In genomic region chr15:102106754-102107456, GRCm38 (mm10) we compare ENCODE assay signal across 8 mouse cellular contexts. TPM values are rescaled to one million over a fixed set of nuclear protein-coding genes. Genes with fewer than 3 reads are reported as not detected.
A peak's percentile ranks its signal among the peaks of the same experiment; 100 is the strongest.
DNase-seq lines count a peak whose midpoint lies in the region; ATAC-seq and TF ChIP-seq lines count a peak whose summit lies in the region.

No protein-coding gene starts in this region.

- peak overlapping the region; percentile 24 for H3K4me3 ChIP-seq in lung, embryonic 14.5 days (ENCODE audit: low read depth, low read length)
- peak overlapping the region; percentile 30 for H3K4me3 ChIP-seq in heart, embryonic 12.5 days
- H3K4me3 ChIP-seq in limb, embryonic 15.5 days = peak overlapping the region; percentile 57

- H3K27me3 ChIP-seq in lung, embryonic 14.5 days (ENCODE audit: insufficient read depth, low read length) = no peaks in the 10 kb centered on the region
- peaks cover 12% of the 10 kb centered on the region; the same call in 1 of the 2 replicates for H3K27me3 ChIP-seq in heart, embryonic 12.5 days (replicated peaks)
- H3K27me3 ChIP-seq in limb, embryonic 15.5 days = no peaks in the 10 kb centered on the region

- peak; percentile 23 for DNase-seq in lung, embryonic 14.5 days
- DNase-seq in lung, postnatal 25 days (ENCODE audit: low spot score) = no peak
- DNase-seq in cerebellum, adult 9-11 months = peak; percentile 51
- DNase-seq in retina, embryonic 14.5 days (ENCODE audit: low spot score) = peak; percentile 57
- DNase-seq in left cerebral cortex, adult 11 months (ENCODE audit: low spot score) = no peak
- no peak for DNase-seq in frontal cortex, postnatal 14 days (ENCODE audit: low spot score in 2 of 2)

- no peak for ATAC-seq in lung, embryonic 14.5 days (ENCODE audit: insufficient read depth)
- ATAC-seq in heart, embryonic 12.5 days (ENCODE audit: insufficient number of reproducible peaks, low FRiP score) = no peak
- ATAC-seq in limb, embryonic 15.5 days (ENCODE audit: insufficient number of reproducible peaks, low FRiP score, low TSS enrichment, low read depth) = no peak

- no peak overlapping the region for H3K9ac ChIP-seq in lung, embryonic 14.5 days
- H3K9ac ChIP-seq in heart, embryonic 12.5 days = peak overlapping the region; percentile 14; the same call in 1 of the 2 replicates
- H3K9ac ChIP-seq in limb, embryonic 15.5 days = 0 out of 2 replicates have a peak overlapping the region, but pooled peaks have one; percentile 4

- H3K4me1 ChIP-seq in lung, embryonic 14.5 days (ENCODE audit: insufficient read depth) = peaks cover 37% of the 10 kb centered on the region
- H3K4me1 ChIP-seq in heart, embryonic 12.5 days (replicated peaks) = peaks cover 77% of the 10 kb centered on the region
- H3K4me1 ChIP-seq in limb, embryonic 15.5 days = peaks cover 84% of the 10 kb centered on the region

- H3K9me3 ChIP-seq in lung, embryonic 14.5 days (ENCODE audit: low read depth, low read length) = no peaks in the 10 kb centered on the region
- H3K9me3 ChIP-seq in heart, embryonic 12.5 days (replicated peaks) = no peaks in the 10 kb centered on the region
- no peaks in the 10 kb centered on the region for H3K9me3 ChIP-seq in limb, embryonic 15.5 days

- WGBS in lung, embryonic 14.5 days = 25% methylated on average over 38 of the region's 38 CpGs
- 16% methylated on average over 38 of the region's 38 CpGs for WGBS in heart, embryonic 12.5 days
- 16% methylated on average over 37 of the region's 38 CpGs for WGBS in limb, embryonic 15.5 days

- no peak overlapping the region for H3K27ac ChIP-seq in lung, embryonic 14.5 days (ENCODE audit: low read depth)
- no peak overlapping the region for H3K27ac ChIP-seq in heart, embryonic 12.5 days (ENCODE audit: poor library complexity, severe bottlenecking)
- H3K27ac ChIP-seq in limb, embryonic 15.5 days = peak overlapping the region; percentile 99

- no peak for TF ChIP-seq CTCF in lung, embryonic 14.5 days (IDR thresholded peaks at IDR 0.05; ENCODE audit: low read depth)

- peaks cover 69% of the 10 kb centered on the region for H3K36me3 ChIP-seq in lung, embryonic 14.5 days (ENCODE audit: insufficient read depth)
- H3K36me3 ChIP-seq in heart, embryonic 12.5 days = peaks cover 51% of the 10 kb centered on the region
- peaks cover 65% of the 10 kb centered on the region for H3K36me3 ChIP-seq in limb, embryonic 15.5 days

- peak overlapping the region; percentile 54 for H3K4me2 ChIP-seq in lung, embryonic 14.5 days
- peak overlapping the region; percentile 64 for H3K4me2 ChIP-seq in heart, embryonic 12.5 days
- peak overlapping the region; percentile 67 for H3K4me2 ChIP-seq in limb, embryonic 15.5 days

RNA-seq across cellular contexts. Expression of gene Tns2, which starts 6.7 kb away (rescaled TPM):
- polyA plus RNA-seq in lung, embryonic 14.5 days (2014; fragmentation: Nextera tagmentation; extraction: Ambion mirVana) = 48.3 and 56.9 TPM in 2 replicates
- 35.3 and 38.7 TPM in 2 replicates for polyA plus RNA-seq in heart, embryonic 12.5 days (2016; fragmentation: Nextera tagmentation; extraction: Ambion mirVana)
- 47.5 and 48.6 TPM in 2 replicates for polyA plus RNA-seq in limb, embryonic 15.5 days (2015; fragmentation: Nextera tagmentation; extraction: Ambion mirVana)

RNA-seq across cellular contexts. Expression of gene Spryd3, which starts 29.1 kb away (rescaled TPM):
- 11.5 and 13.6 TPM in 2 replicates for polyA plus RNA-seq in lung, embryonic 14.5 days (2014; fragmentation: Nextera tagmentation; extraction: Ambion mirVana)
- polyA plus RNA-seq in heart, embryonic 12.5 days (2016; fragmentation: Nextera tagmentation; extraction: Ambion mirVana) = 19.8 and 20.9 TPM in 2 replicates
- polyA plus RNA-seq in limb, embryonic 15.5 days (2015; fragmentation: Nextera tagmentation; extraction: Ambion mirVana) = 33.4 and 35.4 TPM in 2 replicates

RNA-seq across cellular contexts. Expression of gene Eif4b, which starts 33.3 kb away (rescaled TPM):
- polyA plus RNA-seq in lung, embryonic 14.5 days (2014; fragmentation: Nextera tagmentation; extraction: Ambion mirVana) = 134 and 137 TPM in 2 replicates
- 79.9 and 80.2 TPM in 2 replicates for polyA plus RNA-seq in heart, embryonic 12.5 days (2016; fragmentation: Nextera tagmentation; extraction: Ambion mirVana)
- 103 and 111 TPM in 2 replicates for polyA plus RNA-seq in limb, embryonic 15.5 days (2015; fragmentation: Nextera tagmentation; extraction: Ambion mirVana)

RNA-seq across cellular contexts. Expression of gene Igfbp6, which starts 37.3 kb away (rescaled TPM):
- 6.8 and 7.2 TPM in 2 replicates for polyA plus RNA-seq in lung, embryonic 14.5 days (2014; fragmentation: Nextera tagmentation; extraction: Ambion mirVana)
- 1.7 and 2.5 TPM in 2 replicates for polyA plus RNA-seq in heart, embryonic 12.5 days (2016; fragmentation: Nextera tagmentation; extraction: Ambion mirVana)
- 17.5 and 24.6 TPM in 2 replicates for polyA plus RNA-seq in limb, embryonic 15.5 days (2015; fragmentation: Nextera tagmentation; extraction: Ambion mirVana)

RNA-seq across cellular contexts. Expression of gene Soat2, which starts 43.4 kb away (rescaled TPM):
- polyA plus RNA-seq in lung, embryonic 14.5 days (2014; fragmentation: Nextera tagmentation; extraction: Ambion mirVana) = 0.16 and 0.19 TPM in 2 replicates
- polyA plus RNA-seq in heart, embryonic 12.5 days (2016; fragmentation: Nextera tagmentation; extraction: Ambion mirVana) = 0.87 and 1.2 TPM in 2 replicates
- polyA plus RNA-seq in limb, embryonic 15.5 days (2015; fragmentation: Nextera tagmentation; extraction: Ambion mirVana) = 0.61 and 0.81 TPM in 2 replicates

Comparison
In these comparisons a context has a peak if more than half of its experiments do, and no peak if none do; other contexts are left out.
1. DNase-seq: peak in lung, embryonic 14.5 days (single experiment), cerebellum, adult 9-11 months (single experiment) and retina, embryonic 14.5 days (single experiment); none in lung, postnatal 25 days (single experiment), left cerebral cortex, adult 11 months (single experiment) and frontal cortex, postnatal 14 days (0 of 2).
2. Peak in every context shown above with its lines, with median percentiles within 50 percentile points of each other: H3K4me2 ChIP-seq and H3K4me3 ChIP-seq.